Mouse (Mus musculus): ENCODE results near the gene Tmsb15a. TPM values are rescaled to one million over a fixed set of nuclear protein-coding genes. Genes with fewer than 3 reads are reported as not detected.

Gene Tmsb15a
- polyA plus RNA-seq, 1 experiment from 2014 or later = not detected

DNA sequence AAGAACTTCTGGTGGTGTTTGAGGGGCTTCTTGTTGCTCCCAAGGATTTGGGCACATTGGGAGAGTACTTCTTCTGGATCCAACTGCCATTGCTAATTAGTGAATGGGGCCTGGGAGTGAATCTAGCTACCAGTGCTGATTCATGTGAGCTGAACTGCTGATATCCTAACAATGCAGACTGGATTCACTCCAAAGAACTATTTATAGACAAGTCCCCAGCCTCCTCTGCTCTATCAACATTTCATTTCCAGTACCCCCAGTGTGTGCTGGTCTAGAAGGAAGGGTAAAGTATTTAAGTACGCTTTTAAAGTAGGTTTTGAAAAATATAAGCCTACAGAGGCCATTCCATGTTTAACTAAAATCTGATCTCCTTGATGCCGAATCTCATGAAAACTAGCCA is 12.2 kb downstream of the Tmsb15a start:
- no peak overlapping the region for H3K4me2 ChIP-seq (replicated peaks)
- H3K9me3 ChIP-seq (ENCODE audit: control insufficient read depth, low read length) = no peaks in the 10 kb centered on the region
- H3K27ac ChIP-seq = no peak overlapping the region
- no peak overlapping the region for H3K9ac ChIP-seq
- ATAC-seq (ENCODE audit: low FRiP score) = no peak
- H3K4me3 ChIP-seq (replicated peaks; ENCODE audit: low read length) = no peak overlapping the region
- no peak for DNase-seq (ENCODE audit: low spot score)
- H3K36me3 ChIP-seq (replicated peaks; ENCODE audit: control insufficient read depth, insufficient read depth) = no peaks in the 10 kb centered on the region
- no peaks in the 10 kb centered on the region for H3K4me1 ChIP-seq (replicated peaks; ENCODE audit: control insufficient read depth, insufficient read depth, low read length)
- no peaks in the 10 kb centered on the region for H3K27me3 ChIP-seq (ENCODE audit: control insufficient read depth, insufficient read depth, low read length)
- WGBS = 85% methylated on average over 2 of the region's 2 CpGs

DNA sequence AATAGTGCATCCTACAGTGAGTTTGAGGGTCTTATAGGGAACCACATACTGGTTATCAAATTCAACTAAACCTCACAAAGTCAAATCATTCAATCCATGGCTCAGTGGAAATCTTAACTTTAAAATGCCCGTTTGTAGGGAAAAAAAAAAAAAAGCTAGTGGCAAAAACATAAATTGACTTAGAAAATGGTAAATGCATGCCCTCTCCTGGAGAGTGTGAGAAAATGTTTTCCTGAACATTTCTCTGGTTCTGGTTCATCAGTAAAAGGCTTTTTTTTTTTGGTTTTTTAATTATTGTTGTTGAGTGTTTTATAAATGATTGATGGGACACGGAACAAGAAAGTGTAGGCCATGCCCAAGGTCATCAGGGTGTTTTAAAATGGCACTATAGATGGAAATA is 20.7 kb downstream of the Tmsb15a start:
- no peak overlapping the region for H3K27ac ChIP-seq
- no peak overlapping the region for H3K4me2 ChIP-seq (replicated peaks)
- no peaks in the 10 kb centered on the region for H3K9me3 ChIP-seq (ENCODE audit: control insufficient read depth, low read length)
- no peaks in the 10 kb centered on the region for H3K4me1 ChIP-seq (replicated peaks; ENCODE audit: control insufficient read depth, insufficient read depth, low read length)
- DNase-seq (ENCODE audit: low spot score) (no peak), ATAC-seq (ENCODE audit: low FRiP score) (no peak)
- WGBS = 50% methylated on average over 2 of the region's 2 CpGs
- no peak overlapping the region for H3K9ac ChIP-seq
- H3K27me3 ChIP-seq (ENCODE audit: control insufficient read depth, insufficient read depth, low read length) = no peaks in the 10 kb centered on the region
- H3K4me3 ChIP-seq (replicated peaks; ENCODE audit: low read length) = no peak overlapping the region
- H3K36me3 ChIP-seq (replicated peaks; ENCODE audit: control insufficient read depth, insufficient read depth) = no peaks in the 10 kb centered on the region

DNA sequence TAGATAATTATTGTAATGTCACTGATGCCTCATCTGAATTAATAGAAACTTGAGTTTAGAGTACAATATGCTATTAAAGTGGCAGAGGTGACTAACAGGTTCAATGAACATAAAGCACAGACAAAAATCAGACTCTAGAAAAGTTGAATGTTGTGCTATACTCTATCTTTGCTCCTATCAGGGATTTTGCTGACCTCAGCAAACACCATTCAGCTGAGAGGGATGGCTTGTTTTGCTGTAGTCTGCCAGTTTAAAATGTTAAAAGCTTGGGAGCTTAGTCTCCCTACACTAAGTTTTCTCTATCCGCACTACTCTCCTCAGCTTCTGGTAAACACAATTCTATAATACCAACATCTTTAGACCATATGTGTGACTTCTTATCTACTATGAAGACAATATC is 21.9 kb downstream of the Tmsb15a start:
- WGBS = 96% methylated on average over 1 of the region's 1 CpGs
- Histone ChIP-seq H3K4me1 (replicated peaks; ENCODE audit: control insufficient read depth, insufficient read depth, low read length) (no peaks in the 10 kb centered on the region), H3K4me2 (replicated peaks) (no peak overlapping the region), H3K4me3 (replicated peaks; ENCODE audit: low read length) (no peak overlapping the region), H3K9me3 (ENCODE audit: control insufficient read depth, low read length) (no peaks in the 10 kb centered on the region), H3K27ac (no peak overlapping the region), H3K27me3 (ENCODE audit: control insufficient read depth, insufficient read depth, low read length) (no peaks in the 10 kb centered on the region), H3K36me3 (replicated peaks; ENCODE audit: control insufficient read depth, insufficient read depth) (no peaks in the 10 kb centered on the region), H3K9ac (no peak overlapping the region)
- no peak for DNase-seq (ENCODE audit: low spot score)
- ATAC-seq (ENCODE audit: low FRiP score) = no peak

DNA sequence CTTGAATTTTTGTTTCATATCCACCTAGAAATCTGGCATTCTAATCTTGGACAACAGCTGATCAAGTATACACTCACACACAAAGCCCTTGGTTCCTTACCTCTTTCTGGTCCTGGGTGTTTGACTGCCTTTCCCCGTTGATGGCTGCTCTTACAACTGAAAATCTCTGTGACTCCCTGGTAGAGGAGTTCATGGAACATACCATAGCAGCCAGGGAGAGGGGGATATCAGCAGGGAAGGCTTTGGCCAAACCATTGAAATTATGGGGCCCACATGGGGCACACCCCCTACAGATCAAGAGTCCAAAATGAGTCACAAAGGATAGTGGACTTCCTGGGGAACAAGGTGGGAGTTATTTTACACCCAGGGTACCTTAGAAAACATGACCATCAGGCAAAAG is 31.4 kb downstream of the Tmsb15a start, which contains the start of gene Tcp11x2:
Gene Tcp11x2 (minus strand): TSS at position 158 of the 400 bp plus-strand sequence.
- no peak within 1 kb of the TSS for H3K9ac ChIP-seq
- no peak within 1 kb of the TSS for H3K27ac ChIP-seq
- WGBS = 59% methylated on average over 1 of the region's 1 CpGs
- ATAC-seq (ENCODE audit: low FRiP score) (no peak), DNase-seq (ENCODE audit: low spot score) (no peak)
- no peaks in the 10 kb centered on the region for H3K4me1 ChIP-seq (replicated peaks; ENCODE audit: control insufficient read depth, insufficient read depth, low read length)
- no peaks in the 10 kb centered on the region for H3K36me3 ChIP-seq (replicated peaks; ENCODE audit: control insufficient read depth, insufficient read depth)
- no peaks in the 10 kb centered on the region for H3K9me3 ChIP-seq (ENCODE audit: control insufficient read depth, low read length)
- H3K4me3 ChIP-seq (replicated peaks; ENCODE audit: low read length) = no peak within 1 kb of the TSS
- H3K4me2 ChIP-seq (replicated peaks) = no peak within 1 kb of the TSS
- H3K27me3 ChIP-seq (ENCODE audit: control insufficient read depth, insufficient read depth, low read length) = no peaks in the 10 kb centered on the region; the same call in 1 of the 2 replicates

DNA sequence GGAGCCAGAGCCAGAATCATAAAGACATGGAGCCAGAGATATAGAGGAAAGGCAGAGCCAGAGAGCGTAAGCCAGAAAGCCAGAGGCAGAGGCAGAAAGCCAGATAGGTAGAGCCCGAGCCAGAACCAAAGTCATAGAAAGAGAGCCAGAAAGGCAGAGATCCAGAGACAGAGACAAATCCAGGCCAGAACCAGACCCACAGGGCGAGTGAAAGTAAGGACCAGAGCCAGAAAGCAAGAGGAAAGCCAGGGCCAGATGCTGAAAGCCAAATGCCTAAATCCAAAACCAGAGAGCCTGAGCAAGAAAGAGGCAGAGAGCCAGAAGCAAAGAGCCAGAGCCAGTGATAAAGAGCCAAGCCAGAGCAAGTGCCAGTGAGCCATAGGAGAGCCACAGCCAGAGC is 37.3 kb downstream of the Tmsb15a start:
- H3K27ac ChIP-seq = no peak overlapping the region
- H3K9me3 ChIP-seq (ENCODE audit: control insufficient read depth, low read length) = no peaks in the 10 kb centered on the region
- no peaks in the 10 kb centered on the region for H3K4me1 ChIP-seq (replicated peaks; ENCODE audit: control insufficient read depth, insufficient read depth, low read length)
- no peaks in the 10 kb centered on the region for H3K27me3 ChIP-seq (ENCODE audit: control insufficient read depth, insufficient read depth, low read length)
- no peak for DNase-seq (ENCODE audit: low spot score)
- 70% methylated on average over 3 of the region's 3 CpGs for WGBS
- H3K4me3 ChIP-seq (replicated peaks; ENCODE audit: low read length) = no peak overlapping the region
- no peak overlapping the region for H3K9ac ChIP-seq
- H3K36me3 ChIP-seq (replicated peaks; ENCODE audit: control insufficient read depth, insufficient read depth) = no peaks in the 10 kb centered on the region
- no peak for ATAC-seq (ENCODE audit: low FRiP score)
- H3K4me2 ChIP-seq (replicated peaks) = no peak overlapping the region

DNA sequence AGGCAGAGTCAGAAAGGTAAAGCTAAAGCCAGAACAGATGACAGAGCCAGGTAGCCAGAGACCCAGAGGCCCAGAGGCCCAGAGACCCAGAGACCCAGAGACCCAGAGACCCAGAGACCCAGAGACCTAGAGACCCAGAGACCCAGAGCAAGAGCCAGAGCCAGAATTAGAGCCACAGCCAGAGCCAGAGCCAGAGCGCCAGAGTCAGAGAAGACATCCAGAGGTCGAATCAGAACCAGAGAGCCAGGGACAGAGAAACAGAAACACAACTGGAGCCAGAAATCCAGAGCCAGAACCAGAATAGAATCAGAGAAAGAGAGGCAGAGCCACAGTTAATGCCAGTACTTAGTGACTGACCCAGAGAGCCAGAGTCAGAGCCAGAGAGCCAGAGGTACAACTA is 43.2 kb downstream of the Tmsb15a start:
- Histone ChIP-seq H3K27me3 (ENCODE audit: control insufficient read depth, insufficient read depth, low read length) (no peaks in the 10 kb centered on the region), H3K4me2 (replicated peaks) (no peak overlapping the region), H3K27ac (no peak overlapping the region), H3K4me3 (replicated peaks; ENCODE audit: low read length) (no peak overlapping the region), H3K9me3 (ENCODE audit: control insufficient read depth, low read length) (no peaks in the 10 kb centered on the region), H3K9ac (no peak overlapping the region), H3K4me1 (replicated peaks; ENCODE audit: control insufficient read depth, insufficient read depth, low read length) (no peaks in the 10 kb centered on the region), H3K36me3 (replicated peaks; ENCODE audit: control insufficient read depth, insufficient read depth) (no peaks in the 10 kb centered on the region)
- no peak for DNase-seq (ENCODE audit: low spot score)
- ATAC-seq (ENCODE audit: low FRiP score) = no peak
- 80% methylated on average over 2 of the region's 2 CpGs for WGBS

Small RNA genes within 50 kb of the gene (microRNA-seq; reads per million reads assigned to microRNA genes)
- not detected for gene Mir7646

Other genes starting within 250 kb of the Tmsb15a start
- not detected in 2 replicates for gene AV320801, start 230.7 kb downstream of the Tmsb15a start, polyA plus RNA-seq (2014; fragmentation: Nextera tagmentation; extraction: Ambion mirVana)
- gene Nxf7, start 126.5 kb downstream of the Tmsb15a start, polyA plus RNA-seq (2014; fragmentation: Nextera tagmentation; extraction: Ambion mirVana) = not detected in 2 replicates
- not detected in 2 replicates for gene Prame, start 97.6 kb downstream of the Tmsb15a start, polyA plus RNA-seq (2014; fragmentation: Nextera tagmentation; extraction: Ambion mirVana)
- gene Tcp11x2, start 31.5 kb downstream of the Tmsb15a start, polyA plus RNA-seq (2014; fragmentation: Nextera tagmentation; extraction: Ambion mirVana) = not detected in 2 replicates
- 8.9 and 10.5 TPM in 2 replicates for gene Armcx5, start 17.5 kb upstream of the Tmsb15a start, polyA plus RNA-seq (2014; fragmentation: Nextera tagmentation; extraction: Ambion mirVana)
- 241 and 290 TPM in 2 replicates for gene Gprasp1, start 17.5 kb upstream of the Tmsb15a start, polyA plus RNA-seq (2014; fragmentation: Nextera tagmentation; extraction: Ambion mirVana)
- gene Bhlhb9, start 72.3 kb upstream of the Tmsb15a start, polyA plus RNA-seq (2014; fragmentation: Nextera tagmentation; extraction: Ambion mirVana) = 116 and 121 TPM in 2 replicates
- 182 and 225 TPM in 2 replicates for gene Gprasp2, start 113.8 kb upstream of the Tmsb15a start, polyA plus RNA-seq (2014; fragmentation: Nextera tagmentation; extraction: Ambion mirVana)